Mouse (Mus musculus): ENCODE measurements at regions not wholly inside any gene's neighbourhood (a gene's known extent, or its start where the extent isn't known, plus 50 kb on each side); places are given as distances from the start of the nearest gene placed in this dataset.

DNA sequence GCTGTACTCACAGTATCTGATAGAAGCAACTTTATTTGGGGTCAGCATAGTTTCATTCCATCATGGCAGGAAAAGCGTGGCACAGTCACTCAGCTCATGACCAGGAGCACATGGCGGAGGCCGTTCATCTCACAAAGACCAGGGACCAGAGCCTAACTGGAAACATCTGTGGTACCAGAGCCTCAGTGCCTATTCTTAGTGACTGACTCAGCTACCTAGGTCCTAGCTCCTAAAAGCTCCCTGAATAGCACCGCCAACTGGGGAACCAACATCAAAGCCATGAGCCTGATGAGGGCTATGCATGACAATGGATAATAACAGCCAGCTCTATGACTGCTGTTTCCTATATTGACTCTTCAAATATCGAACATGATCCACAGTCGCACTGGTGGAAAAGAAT is 198.2 kb downstream of the Gm10260 start:
- no peak for DNase-seq (ENCODE audit: low spot score in 2 of 2)

DNA sequence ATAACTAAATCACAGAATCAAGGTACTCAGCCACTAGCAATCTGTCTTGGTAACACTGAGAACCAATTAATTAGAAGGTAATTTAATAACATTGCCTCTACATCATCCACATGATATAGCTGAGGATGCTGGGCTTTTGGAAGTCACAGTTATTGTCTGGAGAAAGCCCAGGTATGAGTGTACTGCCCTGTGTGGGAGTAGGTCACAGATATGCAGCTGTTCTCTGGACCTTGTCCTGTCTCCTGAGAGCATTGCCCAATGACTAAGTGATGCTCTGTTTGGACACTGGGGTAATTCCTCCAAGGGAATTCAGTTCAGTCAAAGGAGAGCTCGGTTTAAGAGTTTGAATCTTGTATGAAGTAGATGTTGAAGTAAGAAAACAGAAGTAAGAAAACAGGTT is 199.6 kb downstream of the Gm10260 start:
- DNase-seq (ENCODE audit: low spot score in 2 of 2), result no peak

DNA sequence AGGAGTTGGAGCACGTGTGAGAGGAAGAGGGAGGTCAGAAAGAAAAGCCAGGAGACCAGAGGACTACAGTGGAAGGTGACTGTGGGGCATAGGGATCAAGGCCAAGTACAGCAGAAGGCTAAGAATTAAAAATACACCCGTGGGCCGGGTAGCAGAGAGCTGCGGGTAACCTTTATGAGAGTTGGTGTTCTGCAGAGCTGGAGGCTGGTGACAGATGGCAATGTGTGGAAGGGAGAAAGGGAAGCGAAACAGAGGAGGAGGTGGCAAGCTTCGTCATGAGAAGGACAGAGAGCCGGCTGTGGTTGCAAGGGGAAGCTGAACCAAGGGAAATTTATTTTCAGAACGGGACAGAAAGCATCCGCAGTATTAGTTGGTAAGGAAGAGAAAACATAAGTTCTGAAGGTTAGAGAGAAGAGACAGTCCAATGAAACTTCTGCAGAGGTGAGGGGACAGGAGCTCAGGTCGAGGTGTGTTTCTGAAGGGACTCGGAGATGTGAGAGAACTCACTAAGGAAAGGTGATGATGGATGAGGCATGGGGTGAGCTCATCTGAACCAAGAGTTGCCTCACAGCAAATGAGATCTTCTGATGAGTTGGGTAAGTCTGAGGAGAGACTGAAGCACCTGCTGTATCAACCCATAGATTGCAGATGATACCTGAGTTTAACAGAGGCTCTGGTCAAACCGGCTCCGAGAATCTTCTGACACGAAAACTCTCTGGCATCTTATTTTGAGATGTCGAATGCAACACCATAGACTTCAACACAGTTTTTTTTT is 200.6 kb downstream of the Gm10260 start:
- peak; percentile 81 to 83 for DNase-seq (ENCODE audit: low spot score in 2 of 2)

DNA sequence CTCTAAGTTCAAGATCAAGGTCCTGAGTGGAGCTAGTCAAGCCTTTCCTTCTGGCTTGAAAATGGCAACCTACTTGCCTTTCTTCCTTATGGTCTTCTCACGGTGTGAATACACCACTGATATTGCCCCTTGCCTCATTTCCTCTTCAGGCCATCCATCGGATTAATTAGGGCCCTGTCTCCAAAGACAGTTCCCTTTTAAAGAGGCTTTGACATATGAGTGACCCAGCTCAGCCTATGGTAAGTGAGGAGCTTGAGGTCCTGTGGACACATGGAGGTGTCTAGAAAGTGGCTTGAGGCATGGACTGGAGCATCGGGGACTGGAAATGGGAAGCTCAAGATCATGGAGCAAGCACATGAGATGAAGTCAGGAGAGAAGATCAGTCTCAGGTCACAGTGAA is 201.5 kb downstream of the Gm10260 start:
- no peak for DNase-seq (ENCODE audit: low spot score in 2 of 2)

DNA sequence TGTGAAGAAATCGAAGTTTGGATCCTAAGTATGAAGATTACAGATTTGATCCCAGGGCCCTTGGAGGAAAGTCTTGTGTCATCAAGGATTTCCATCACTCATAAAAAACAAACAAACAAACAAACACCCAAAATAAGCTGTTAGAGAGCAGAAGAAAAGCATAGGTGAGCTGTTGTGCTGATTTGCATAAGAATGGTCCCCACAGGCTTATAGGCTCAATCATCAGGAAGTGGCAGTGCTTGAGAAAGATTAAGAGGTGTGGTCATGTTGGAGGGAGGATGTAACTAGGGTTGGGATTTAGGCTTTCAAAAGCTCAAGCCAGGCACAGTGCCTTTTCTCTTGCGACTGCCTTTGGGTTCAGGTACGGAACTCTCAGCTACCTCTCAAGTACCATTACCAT is 205.1 kb downstream of the Gm10260 start:
- no peak for DNase-seq (ENCODE audit: low spot score in 2 of 2)

DNA sequence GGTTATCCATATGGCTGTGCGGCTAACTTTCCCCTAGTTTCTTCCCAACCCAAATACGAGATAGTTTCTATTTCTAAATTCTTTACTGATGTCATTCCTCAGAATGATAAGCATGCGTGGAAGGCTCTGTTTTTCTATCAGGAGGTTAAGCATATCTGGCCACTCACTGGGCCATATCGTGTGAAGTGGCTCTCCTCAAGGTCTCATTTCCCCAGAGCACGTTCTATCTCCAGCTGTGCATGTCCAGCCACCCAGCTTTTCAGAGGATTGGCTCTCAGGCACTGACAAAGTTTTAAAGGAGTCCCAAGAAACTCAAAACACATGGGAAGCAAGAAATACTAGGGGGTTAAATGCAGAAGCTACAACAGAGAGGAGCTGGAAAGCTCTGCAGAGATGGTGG is 205.8 kb downstream of the Gm10260 start:
- DNase-seq (ENCODE audit: low spot score in 2 of 2), result no peak

DNA sequence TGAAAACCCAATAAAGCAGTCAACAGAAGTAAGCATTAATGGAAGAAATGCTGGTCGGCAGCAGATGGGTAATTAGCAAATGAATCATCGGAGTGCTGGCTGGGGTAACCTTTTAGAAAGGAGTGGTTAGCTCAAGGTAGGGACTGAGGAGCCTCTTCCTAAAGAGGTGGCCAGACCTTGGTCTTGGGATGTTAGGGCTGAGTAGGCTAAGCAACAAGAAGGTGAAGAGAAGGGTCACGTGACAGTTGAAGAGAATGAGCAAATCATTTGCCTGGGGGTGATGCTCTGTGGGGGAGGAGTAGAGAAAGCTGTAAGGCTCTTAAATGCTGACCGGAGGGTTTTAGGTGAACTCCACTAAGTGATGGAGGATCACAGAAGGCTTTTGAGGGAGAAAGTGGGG is 208.2 kb downstream of the Gm10260 start:
- no peak for DNase-seq (ENCODE audit: low spot score in 2 of 2)

DNA sequence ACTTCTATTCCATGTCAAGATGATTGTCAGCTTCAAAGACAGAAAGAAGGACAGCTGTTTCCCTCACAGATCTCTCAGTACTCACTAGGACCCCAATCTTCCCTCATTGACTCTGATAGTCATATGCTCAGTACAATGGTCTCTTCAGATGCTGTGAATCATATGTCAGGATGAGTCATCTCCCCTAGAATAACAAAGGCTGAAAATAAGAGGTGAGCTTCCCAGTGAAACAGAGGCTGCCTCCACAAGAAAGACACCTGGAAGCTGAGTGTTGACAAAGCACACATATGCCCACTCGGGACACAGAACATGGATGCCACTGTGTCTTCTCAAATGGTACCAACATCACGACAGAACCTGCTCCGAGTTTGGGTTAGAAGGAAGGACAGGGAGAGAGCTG is 209.6 kb downstream of the Gm10260 start:
- no peak for DNase-seq (ENCODE audit: low spot score in 2 of 2)

DNA sequence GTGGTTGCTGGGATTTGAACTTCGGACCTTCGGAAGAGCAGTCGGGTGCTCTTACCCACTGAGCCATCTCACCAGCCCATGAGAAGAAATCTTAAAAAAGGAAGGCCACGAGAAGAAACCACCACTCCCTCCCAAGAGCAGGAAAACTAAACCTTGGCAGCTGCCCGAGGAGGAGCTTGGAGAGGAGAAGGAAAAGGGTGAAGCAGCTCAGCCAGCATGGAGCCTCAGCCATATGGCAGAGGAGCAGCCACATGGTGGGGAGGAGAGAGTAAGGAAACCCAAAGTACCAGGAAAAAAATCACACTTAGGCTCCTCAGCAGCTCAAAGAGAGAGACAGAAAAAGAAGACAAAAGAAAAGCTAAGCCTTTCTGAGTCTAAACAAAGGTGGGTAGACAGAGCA is 210.3 kb downstream of the Gm10260 start:
- peak in 1 of 2 experiments; percentile 60 for DNase-seq (ENCODE audit: low spot score in 2 of 2)

DNA sequence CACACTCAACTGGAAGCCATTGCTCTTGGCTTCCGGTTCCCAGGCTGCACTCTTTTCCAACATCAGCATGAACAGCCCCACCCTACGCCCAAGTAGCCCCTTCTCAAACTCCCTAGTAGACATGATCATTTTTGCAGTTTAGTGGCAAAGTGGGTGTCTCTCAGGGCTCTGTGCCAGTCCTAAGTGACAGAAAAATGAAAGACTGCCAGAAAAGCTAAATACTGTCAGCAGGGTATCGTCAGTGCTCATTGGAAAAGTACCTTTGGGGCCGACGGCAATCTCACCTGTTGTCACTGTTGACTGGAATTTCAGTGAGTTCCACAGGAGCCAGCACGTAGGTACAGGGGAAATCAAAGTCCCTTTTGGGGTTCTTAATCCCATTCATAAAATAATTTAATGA is 211.0 kb downstream of the Gm10260 start:
- no peak for DNase-seq (ENCODE audit: low spot score in 2 of 2)

DNA sequence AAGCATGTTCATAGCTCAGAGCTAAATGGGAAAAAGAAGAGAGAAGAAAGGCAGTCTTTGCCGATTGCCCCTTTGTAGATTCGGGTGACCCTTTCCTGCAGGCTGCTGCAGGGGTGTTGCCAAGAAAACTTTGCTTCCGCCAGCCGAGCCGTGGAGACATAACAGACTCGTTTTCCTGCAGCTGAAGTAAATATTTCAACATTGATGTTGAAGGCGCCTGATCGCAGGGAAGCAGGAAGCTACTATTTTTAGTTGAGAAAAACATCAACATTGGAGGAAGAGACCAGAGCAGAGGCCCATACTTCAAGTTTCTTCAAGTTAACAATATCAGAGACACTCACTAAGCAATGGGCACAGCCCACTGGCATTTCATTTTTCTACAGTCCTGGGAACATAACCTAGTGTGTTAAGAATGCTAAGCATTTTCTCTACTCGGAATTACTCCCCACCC is 211.9 kb downstream of the Gm10260 start:
- DNase-seq (ENCODE audit: low spot score in 2 of 2), result peak in 1 of 2 experiments; percentile 39

DNA sequence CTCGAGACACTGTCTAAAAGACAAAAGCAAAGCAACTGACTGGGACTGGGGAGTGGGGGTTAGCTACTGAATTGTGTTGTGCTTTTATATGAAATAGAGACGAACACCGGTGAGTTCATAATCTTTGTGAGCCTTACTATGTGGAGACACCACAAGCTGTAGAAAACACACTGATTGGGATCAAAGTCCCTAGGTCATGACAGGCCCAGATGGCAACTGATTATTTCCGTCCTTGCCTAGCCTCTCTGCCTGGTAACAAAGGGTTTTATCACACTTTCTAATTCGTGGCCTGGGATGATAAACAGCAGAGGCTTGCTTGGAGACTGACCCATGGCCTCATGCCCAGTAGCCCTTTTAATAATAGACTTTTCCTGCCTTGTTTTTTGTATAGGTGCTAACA is 213.5 kb downstream of the Gm10260 start:
- DNase-seq (ENCODE audit: low spot score in 2 of 2), result no peak

DNA sequence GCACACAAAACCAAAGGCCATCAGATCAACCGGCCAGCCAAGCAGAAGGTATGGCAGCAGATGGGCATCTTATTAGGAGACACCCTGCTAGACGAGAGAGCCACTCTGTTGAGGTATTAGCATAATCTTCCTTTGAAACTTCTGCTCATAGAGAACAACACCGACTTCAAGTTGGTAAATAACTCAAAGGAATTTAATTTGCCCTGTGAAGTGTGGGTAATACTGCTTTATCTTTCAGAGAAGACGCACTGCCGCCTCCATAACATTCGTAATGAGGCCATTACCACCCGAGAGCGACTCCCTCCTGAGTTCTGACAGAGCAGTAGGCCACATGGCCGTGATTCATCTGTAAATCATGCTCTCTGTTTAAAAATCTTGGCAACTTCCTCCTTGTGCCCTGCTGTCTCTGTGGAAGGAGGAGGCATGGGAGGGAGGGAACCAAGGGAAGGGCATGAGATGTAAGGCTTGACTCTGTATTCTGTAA is 214.4 kb downstream of the Gm10260 start:
- peak in 1 of 2 experiments; percentile 62 for DNase-seq (ENCODE audit: low spot score in 2 of 2)

DNA sequence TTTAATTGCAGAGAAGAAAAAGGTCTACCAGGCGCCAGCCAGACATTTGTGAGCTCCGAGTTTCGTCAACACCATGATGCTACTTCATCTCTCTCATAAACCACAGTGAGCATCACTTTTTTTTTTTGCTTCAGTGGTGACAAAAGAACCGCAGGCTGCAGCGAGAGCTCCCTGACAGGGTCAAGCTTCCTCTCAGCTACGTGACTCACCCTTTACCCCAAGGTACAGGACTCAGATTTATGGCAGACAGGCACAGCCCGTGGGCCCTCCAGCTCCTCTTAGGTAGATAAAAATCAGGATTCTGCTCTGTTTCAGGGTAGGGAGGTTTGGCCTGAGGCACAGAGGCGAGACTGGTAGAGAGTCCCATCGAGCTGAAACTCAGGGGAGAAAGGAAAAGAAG is 220.7 kb downstream of the Gm10260 start:
- DNase-seq (ENCODE audit: low spot score in 2 of 2), result no peak

DNA sequence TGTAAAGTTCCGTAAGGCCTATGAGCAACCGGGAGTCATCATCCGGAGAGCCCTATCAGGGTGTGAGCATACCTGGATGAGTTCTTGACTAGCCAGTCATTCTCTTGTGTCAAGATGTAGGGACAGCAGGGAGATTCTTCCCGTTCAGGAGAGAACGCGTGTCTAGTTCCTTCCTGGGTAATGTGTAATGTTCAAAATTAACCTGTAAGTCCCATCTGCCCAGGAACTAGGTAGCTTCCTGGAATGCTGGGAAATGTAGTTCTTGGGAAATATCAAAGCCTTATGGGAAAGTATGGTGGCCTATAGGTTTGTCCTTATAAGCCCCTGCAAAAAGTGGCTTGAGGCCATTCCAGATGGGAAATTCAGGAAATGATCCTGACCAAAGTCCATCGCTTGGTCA is 222.0 kb downstream of the Gm10260 start:
- no peak for DNase-seq (ENCODE audit: low spot score in 2 of 2)

DNA sequence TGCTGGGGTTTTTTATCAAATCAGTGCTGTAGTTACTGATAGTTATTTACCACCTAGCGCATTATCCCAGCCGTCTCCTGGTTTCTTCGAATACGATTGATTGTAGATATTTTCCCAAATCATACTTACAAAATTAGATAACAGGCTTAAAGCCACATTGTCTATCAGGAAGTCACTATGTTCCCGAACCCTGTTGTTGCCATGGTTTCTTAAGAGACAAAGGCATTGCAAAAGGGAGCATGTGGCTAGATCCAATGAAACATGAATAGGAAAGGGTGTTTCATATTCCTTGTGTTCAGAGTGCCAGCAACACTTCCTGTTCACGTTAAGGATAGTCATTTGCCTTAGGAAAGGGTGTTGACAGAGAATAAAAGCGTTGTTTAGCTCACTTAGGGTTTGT is 222.7 kb downstream of the Gm10260 start:
- DNase-seq (ENCODE audit: low spot score in 2 of 2), result no peak

DNA sequence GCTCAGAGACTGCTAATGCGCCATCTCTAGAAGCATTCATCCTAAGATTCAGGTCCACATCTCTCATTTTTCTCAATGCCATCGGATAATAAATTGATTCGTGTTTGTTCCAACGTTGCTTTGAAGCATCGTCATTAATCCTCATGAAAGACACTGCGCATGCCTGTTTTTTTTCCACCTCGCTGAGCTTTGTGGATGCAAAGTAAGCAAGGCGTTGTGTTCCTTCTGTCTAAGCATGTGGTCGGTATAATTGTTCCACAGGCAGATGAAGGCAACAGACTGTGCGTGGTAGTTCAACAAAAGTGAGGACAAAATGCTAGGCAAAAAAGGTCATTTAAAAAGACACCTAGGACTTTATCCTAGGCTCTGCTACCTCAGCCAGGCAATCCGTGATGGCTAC is 223.2 kb downstream of the Gm10260 start:
- no peak for DNase-seq (ENCODE audit: low spot score in 2 of 2)

DNA sequence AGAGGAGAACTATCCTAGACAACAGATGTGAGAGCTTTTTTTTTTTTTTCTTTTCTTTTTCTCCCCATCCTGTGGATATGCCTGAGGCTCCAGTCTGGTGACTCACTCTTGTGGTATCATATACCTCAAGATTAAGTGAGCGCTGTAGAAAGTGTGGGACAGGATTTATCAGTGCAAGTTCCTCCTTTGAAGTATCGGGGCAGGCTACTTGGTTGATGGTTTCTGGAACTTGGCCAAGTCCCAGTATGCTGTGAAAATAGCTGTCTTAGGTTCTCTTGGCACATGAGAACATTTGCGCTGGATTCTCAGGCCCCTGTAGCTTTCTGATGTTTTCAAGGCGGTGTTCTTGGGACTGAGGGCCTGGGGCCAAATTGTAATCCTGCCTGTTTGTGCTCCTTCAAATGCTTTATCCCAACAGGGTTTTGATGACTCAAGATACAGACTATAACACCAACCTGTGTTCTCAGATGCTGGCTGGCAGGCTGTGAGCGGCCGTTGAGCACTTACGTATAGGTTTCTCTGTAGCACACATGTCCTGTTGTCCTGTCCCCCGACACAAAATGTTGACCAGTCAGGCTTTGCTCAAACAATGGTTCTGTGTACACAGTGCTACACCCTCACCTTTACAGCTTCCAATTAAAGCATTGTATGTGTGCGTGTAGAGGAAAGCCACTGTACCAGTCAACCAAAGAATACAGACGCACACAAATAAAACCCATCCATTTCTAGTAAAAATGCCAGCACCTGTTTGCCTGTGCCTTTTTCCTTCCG is 226.4 kb downstream of the Gm10260 start:
- DNase-seq (ENCODE audit: low spot score in 2 of 2), result no peak

DNA sequence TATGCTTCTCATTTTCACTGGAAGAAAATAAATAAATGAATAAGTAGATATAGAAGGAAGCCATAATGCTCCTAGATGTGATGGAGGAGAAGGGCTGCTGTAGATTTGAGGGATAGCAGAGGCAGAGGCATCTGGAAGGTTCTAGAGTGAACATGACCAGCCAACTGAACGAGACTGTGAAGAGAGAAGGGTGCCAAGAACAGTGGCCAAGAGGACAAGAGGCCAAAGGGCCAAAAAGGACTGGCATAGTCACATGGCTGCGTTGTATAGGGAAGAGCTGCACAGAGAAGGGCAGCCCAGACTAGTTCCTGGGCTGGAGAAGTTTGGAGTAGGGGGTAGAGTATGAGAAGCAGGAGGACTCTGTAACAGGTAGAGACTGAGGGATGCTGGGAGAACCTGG is 229.3 kb downstream of the Gm10260 start:
- DNase-seq (ENCODE audit: low spot score in 2 of 2), result no peak

DNA sequence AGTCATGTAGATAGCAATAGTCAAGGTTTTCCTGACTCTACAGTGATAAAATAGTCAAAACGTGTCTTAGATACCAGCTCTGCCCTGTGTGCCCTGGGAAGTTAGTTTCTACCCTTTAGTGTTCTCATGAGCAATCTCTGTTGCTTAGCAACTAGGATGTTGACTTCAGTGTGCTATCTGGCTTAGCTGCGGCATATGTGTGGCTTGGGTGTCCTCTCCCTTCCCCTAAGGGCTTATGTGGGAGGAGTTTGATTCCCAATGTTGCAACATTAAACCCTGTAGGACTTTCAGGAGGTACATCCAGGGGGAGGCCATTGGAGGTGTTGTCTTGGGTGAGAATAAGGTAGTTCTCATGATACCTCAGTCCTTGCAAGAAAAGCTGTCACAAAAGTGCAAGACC is 229.9 kb downstream of the Gm10260 start:
- no peak for DNase-seq (ENCODE audit: low spot score in 2 of 2)

DNA sequence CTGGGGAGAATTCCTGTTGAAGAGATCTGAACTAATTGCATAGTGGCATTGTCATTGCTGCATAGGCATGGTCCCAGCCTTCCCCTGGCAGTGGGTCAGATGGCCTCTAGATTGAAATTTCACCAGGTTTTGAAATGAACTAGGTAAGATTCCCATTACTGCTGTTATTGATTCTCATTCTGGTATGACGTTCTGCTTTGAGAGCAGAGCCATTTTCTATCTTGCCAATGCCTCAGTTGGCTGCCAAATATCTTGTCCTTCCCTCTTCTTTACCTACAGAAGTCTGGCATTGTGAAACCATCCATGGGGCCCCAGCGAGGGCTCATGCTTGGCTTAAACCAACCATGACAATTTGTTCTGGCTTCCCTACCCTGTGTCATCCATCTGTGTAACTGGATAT is 232.5 kb downstream of the Gm10260 start:
- DNase-seq (ENCODE audit: low spot score in 2 of 2), result no peak

DNA sequence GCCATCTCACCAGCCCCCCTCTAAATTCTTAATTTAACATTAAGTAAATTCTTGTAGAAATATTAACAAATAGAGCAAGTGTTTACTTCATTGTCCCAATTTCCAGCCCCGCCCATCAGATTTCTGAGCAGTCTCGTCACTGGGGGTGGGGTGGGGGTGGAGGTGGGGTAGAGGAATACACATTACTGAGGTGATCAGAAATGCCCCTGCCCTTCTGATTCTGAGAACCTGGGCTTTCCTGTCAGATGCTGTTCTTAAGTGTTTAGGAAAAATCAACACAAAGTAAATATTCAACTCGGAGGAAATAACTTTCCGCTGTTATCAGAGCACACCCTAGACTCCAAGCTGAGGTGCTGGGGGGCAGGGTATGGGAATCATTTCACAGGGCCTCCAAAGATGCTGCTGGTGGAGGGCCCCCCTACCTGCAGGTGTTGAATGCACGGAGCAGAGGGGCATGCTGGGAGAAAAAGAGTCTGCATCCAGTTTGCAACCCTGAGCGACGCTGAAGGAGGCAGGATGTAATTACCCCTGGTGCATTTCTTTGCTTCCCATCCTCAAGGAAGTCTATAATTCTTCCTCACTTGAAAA is 235.5 kb downstream of the Gm10260 start:
- DNase-seq (ENCODE audit: low spot score in 2 of 2), result no peak

Data from right cerebral cortex, adult 2 months (tissue).